Mouse (Mus musculus) cerebellum, adult 11 months (tissue): ENCODE results near the gene Mbd3l2.
"Not testable (repeated sequence)": the region's sequence is repeated elsewhere in the genome, so short reads cannot be mapped to it uniquely, and the experiment has no call there.

Experiments
- DNase-seq: peaks from one replicate; pipeline ENCODE4 v3.0.0; 2022

The Mbd3l2 gene

DNA sequence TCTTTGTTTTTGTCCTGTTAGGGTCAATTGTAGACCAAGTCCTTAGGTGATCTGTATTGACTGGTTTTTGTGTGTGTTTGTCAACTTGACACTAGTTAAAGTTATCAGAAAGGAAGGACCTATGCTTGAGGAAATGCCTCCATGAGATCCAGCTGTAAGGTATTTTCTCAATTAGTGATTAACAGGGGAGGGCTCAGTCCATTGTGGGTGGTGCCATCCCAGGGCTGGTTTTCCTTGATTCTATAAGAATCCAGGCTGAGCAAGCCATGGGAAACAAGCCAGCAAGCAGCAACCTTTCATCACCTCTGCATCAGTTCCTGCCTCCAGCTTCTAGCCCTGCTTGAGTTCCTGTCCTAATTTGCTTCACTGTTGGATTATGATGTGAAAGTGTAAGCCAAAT lies at the start of gene Mbd3l2:
Mbd3l2 (plus strand) TSS at position 301 of the 400 bp plus-strand sequence.
- DNase-seq, result no peak

GRCm38 (mm10) chr9:18385782-18386181 lies 44.7 kb upstream of the Mbd3l2 start:
- DNase-seq, result no peak

DNA sequence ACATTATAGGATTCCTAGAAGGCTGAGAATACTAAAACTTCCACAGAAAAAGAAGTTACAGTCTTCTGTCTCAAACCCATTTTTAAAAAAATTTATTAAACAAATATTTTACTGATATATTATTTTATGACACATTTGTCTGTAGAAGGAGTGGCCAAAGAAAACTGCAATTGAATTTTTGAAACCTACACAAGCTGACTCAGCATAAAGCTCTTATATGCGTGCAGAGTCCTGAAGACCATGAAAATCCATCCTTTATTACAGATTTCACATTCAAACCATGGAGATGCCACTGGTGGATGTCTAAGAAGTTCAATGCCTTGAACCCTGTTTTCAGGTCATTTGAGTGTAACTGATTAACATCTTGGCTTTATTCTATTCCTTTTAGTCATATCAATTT lies 30.8 kb upstream of the Mbd3l2 start:
- no peak for DNase-seq

- DNase-seq, result not testable (repeated sequence)
Observed at GRCm38 (mm10) chr9:18402895-18403294, 27.6 kb upstream of the Mbd3l2 start, which contains the start of gene Naalad2. TSS of gene Naalad2 (minus strand) at chr9:18402995.

- DNase-seq, result no peak
Observed at GRCm38 (mm10) chr9:18404118-18404517, 26.3 kb upstream of the Mbd3l2 start, which contains the start of gene Ubtfl1. TSS of gene Ubtfl1 (plus strand) at chr9:18404418.

DNA sequence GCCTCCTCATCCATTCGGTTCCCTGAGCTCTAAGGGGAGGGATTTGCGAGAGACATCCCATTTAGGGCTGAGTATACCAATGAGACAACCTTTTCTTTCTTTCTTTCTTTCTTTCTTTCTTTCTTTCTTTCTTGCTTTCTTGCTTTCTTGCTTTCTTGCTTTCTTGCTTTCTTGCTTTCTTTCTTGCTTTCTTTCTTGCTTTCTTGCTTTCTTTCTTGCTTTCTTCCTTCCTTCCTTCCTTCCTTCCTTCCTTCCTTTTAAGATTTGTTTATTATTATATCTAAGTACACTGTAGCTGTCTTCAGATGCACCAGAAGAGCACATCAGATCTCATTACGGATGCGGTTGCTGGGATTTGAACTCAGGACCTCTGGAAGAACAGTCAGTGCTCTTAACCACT lies 18.1 kb upstream of the Mbd3l2 start:
- DNase-seq, result not testable (repeated sequence)

DNA sequence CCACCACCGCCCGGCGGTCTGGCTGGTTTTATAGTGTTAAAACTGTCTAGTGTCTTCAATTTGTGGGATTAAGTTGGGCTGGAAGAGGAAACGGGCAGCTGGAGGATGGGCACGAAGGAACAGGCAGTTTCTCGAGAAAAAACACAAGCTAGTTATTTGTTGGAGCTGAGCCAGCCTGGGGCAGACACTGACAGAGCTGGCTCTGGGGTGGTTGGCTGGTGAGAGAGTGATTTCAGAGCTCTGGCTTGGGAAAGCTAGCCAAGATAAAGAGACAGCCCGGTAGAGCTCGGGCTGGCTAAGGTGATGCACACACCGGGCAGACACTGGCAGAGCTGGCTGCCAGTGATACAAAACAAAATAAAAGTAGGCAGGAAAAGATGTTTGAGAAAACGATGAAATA lies 1.2 kb downstream of the Mbd3l2 start:
- no peak for DNase-seq

GRCm38 (mm10) chr9:18456520-18456919 lies 26.1 kb downstream of the Mbd3l2 start:
- DNase-seq, result no peak

DNA sequence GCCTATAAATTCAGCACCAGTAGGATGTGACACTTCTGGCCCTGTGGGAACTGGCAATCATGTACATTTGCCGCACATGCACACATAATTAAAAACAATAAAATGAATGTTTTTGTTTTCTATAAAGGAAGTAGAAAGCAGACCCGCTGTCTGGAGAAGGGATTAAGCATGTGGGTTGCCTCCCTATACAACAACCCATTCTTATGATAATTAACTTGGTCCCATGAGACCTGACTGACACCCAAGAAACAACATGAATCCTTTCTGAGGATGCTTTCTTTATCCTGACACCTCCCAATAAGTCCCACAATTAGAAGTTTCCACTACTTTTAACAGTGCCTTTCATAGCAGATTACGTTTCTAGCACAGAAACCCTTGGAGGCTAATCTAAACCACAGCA lies 36.9 kb downstream of the Mbd3l2 start:
- DNase-seq, result no peak

GRCm38 (mm10) chr9:18468005-18468404 lies 37.6 kb downstream of the Mbd3l2 start:
- no peak for DNase-seq

DNA sequence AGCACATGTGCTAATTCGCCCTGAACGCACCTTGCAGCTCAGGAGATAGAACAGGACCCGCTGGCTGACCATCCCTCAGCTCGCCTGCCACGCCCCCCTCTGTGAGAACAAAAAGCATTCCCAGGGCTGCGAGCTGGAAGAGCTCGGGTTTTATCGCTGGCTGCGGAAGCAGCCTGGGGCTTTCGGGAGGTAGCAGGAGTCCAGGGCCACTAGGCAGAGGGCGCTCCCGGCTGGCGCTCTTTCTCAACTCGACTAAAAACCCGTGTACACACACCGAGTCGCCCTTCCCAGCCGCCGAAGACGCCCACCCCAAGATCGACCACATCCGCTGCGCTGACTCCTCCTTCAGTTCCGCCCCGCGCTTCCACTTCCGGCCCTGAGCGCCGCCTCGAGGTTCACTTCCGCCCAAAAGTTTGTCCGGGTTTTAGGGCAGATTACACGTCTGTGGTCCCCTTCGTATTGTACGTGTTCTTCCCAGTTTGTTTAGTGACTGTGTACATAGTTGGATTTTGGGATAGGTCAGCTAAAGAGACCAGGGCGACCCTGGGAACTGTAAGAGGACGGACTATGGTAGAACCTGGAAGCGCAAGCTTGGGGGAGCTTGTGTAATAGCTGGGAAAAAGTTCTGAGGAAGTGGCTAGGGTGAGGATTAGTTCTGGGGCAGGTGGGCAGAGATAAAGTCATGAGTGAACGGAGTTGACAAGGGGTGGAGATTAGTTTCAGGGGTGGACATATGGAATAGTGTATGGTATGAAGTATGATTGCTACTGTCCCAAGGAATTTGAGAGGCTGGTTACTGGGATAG lies 43.1 kb downstream of the Mbd3l2 start:
- peak; percentile 12 for DNase-seq

DNA sequence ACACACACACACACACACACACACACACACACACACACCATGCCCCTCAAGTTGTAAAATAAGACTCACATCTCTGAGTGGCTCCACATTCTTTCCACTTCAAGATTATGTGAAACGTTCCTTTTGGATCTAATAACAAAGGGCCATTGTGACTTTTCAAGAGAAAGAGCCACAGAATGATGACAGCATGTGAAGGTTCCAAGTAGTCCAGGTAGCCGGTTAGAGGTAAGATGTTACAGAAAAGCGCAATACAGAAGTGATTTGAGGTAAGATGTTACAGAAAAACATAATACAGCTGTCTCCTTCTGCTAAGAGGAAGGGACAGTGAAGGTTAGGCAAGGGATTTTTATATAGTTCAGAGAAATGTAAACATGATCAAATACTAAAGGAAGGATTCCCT lies 47.7 kb downstream of the Mbd3l2 start, which contains the start of the genes Zfp558 and Mbd3l1:
Zfp558 (minus strand) TSS at position 101 of the 400 bp plus-strand sequence.
Mbd3l1 (plus strand) TSS at position 192 of the 400 bp plus-strand sequence.
- no peak for DNase-seq
